Mouse (Mus musculus) neural tube, embryonic 12.5 days (tissue): ENCODE results near the gene Gm17581. TPM values are rescaled to one million over a fixed set of nuclear protein-coding genes. Genes with fewer than 3 reads are reported as not detected.
"Not testable (repeated sequence)": the region's sequence is repeated elsewhere in the genome, so short reads cannot be mapped to it uniquely, and the experiment has no call there.

Experiments
- ATAC-seq: fragments of 200-750 bp; cut with Nextera tagmentation; 2 replicates; pipeline ENCODE4 v1.8.0; 2017; ENCODE audit warnings: low read depth, mild to moderate bottlenecking, moderate TSS enrichment, moderate library complexity; ENCODE audit not compliant: low FRiP score
- H3K27ac ChIP-seq: fragments of 300-500 bp; sonication (generic); 2 replicates; pipeline ENCODE4 v1.5.1; 2016
- H3K27me3 ChIP-seq: fragments of 300-500 bp; sonication (generic); replicated peaks from 2 replicates; pipeline ENCODE4 v1.6.1; 2016; ENCODE audit warnings: mild to moderate bottlenecking
- H3K36me3 ChIP-seq: fragments of 300-500 bp; sonication (generic); 2 replicates; pipeline ENCODE4 v1.6.1; 2016; ENCODE audit warnings: mild to moderate bottlenecking
- H3K4me1 ChIP-seq: fragments of 300-500 bp; sonication (generic); 2 replicates; pipeline ENCODE4 v1.6.1; 2016
- H3K4me2 ChIP-seq: fragments of 300-500 bp; sonication (generic); replicated peaks from 2 replicates; pipeline ENCODE4 v1.6.1; 2016; ENCODE audit warnings: mild to moderate bottlenecking
- H3K4me3 ChIP-seq: fragments of 300-500 bp; sonication (generic); 2 replicates; pipeline ENCODE4 v1.5.1; 2016
- H3K9ac ChIP-seq: fragments of 300-500 bp; sonication (generic); 2 replicates; pipeline ENCODE4 v1.6.1; 2016; ENCODE audit warnings: mild to moderate bottlenecking
- H3K9me3 ChIP-seq: fragments of 300-500 bp; sonication (generic); 2 replicates; pipeline ENCODE4 v1.6.1; 2016; ENCODE audit warnings: mild to moderate bottlenecking
- WGBS: fragments of 180-500 bp; shearing (Covaris S2); methylation state at CpG from one replicate; pipeline ENCODE4 v1.1.7; 2016; 5-methylcytosine and 5-hydroxymethylcytosine counted together
- polyA plus RNA-seq: library from polyadenylated mRNA; unstranded; fragments of >200 nt; fragmentation: Nextera tagmentation; extraction: Ambion mirVana; gene quantifications from 2 replicates; pipeline ENCODE4 v1.2.1, GENCODE M21; 2016

Gm17581 gene
- polyA plus RNA-seq, 1 experiment from 2014 or later = not detected

DNA sequence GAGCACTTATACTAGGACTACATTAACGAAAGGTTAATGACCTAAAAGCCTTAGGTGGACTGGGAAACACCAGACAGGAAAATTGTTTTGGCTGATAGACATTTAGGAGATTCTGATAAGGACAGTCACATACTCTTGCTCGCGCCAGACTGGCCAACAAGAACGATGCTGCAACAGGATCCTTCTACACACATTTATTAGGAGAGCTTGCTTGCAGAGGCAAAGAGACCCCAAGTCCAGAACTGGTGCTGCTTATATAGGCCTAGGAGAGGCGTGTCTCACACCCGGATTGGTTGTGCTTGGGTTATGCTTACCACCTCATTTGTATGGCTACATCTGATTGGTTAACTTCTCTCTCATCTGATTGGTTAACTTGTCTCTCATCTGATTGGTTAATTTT, 37.2 kb downstream of the Gm17581 start:
- not testable (repeated sequence) for H3K27ac ChIP-seq, H3K4me2 ChIP-seq, H3K4me1 ChIP-seq, H3K9me3 ChIP-seq, ATAC-seq, H3K27me3 ChIP-seq, H3K4me3 ChIP-seq, H3K9ac ChIP-seq
- WGBS = 93% methylated on average over 6 of the region's 6 CpGs
- H3K36me3 ChIP-seq = peaks cover 11% of the 10 kb centered on the region

- H3K4me2 ChIP-seq = no peak overlapping the region
- H3K9me3 ChIP-seq = no peaks in the 10 kb centered on the region
- no peak overlapping the region for H3K4me3 ChIP-seq
- H3K4me1 ChIP-seq = no peaks in the 10 kb centered on the region
- no peaks in the 10 kb centered on the region for H3K27me3 ChIP-seq
- 0 out of 2 replicates have a peak, but pooled peaks cover 5% of the 10 kb centered on the region for H3K36me3 ChIP-seq
- ATAC-seq = no peak
- no peak overlapping the region for H3K9ac ChIP-seq
- no peak overlapping the region for H3K27ac ChIP-seq
- 74% methylated on average over 7 of the region's 7 CpGs for WGBS
Measured at GRCm38 (mm10) chr2:155696851-155697250, 38.8 kb downstream of the Gm17581 start.

- no peak overlapping the region for H3K9ac ChIP-seq
- ATAC-seq = no peak
- no peak overlapping the region for H3K4me2 ChIP-seq
- no peak overlapping the region for H3K27ac ChIP-seq
- H3K9me3 ChIP-seq = no peaks in the 10 kb centered on the region
- no peaks in the 10 kb centered on the region for H3K27me3 ChIP-seq
- 0 out of 2 replicates have a peak, but pooled peaks cover 4% of the 10 kb centered on the region for H3K36me3 ChIP-seq
- no peak overlapping the region for H3K4me3 ChIP-seq
- 14% methylated on average over 7 of the region's 7 CpGs for WGBS
- H3K4me1 ChIP-seq = peaks cover 4% of the 10 kb centered on the region
Measured at GRCm38 (mm10) chr2:155696091-155696558, 39.5 kb downstream of the Gm17581 start.

DNA sequence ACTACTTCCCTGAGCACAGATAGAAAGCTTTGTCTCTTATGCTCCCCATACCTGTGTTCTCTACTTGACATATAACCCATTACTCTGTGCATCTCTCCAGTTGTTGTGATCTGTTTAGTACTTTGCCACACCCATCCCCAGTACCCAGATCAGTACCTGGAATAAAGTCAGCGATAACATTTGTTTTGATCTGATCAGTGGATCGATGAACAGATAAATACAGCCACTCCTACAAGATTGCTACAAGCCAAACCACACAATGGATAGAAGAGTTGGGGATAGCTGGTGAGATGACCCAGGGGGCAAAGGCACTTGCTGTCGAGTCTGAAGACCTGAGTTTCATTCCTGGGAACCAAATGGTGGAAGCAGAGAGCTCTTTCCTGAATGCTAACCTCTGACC, 40.4 kb downstream of the Gm17581 start:
- Histone ChIP-seq H3K27ac (no peak overlapping the region), H3K36me3 (no peaks in the 10 kb centered on the region), H3K27me3 (no peaks in the 10 kb centered on the region), H3K9ac (no peak overlapping the region), H3K4me1 (peaks cover 13% of the 10 kb centered on the region), H3K9me3 (no peaks in the 10 kb centered on the region), H3K4me2 (no peak overlapping the region), H3K4me3 (no peak overlapping the region)
- 79% methylated on average over 3 of the region's 3 CpGs for WGBS
- ATAC-seq = no peak

- peaks cover 15% of the 10 kb centered on the region for H3K4me1 ChIP-seq
- no peak overlapping the region for H3K4me2 ChIP-seq
- no peaks in the 10 kb centered on the region for H3K27me3 ChIP-seq
- no peak for ATAC-seq
- no peaks in the 10 kb centered on the region for H3K36me3 ChIP-seq
- no peak overlapping the region for H3K27ac ChIP-seq
- H3K9me3 ChIP-seq = no peaks in the 10 kb centered on the region
- WGBS = 74% methylated on average over 2 of the region's 2 CpGs
- H3K9ac ChIP-seq = no peak overlapping the region
- H3K4me3 ChIP-seq = no peak overlapping the region
Measured at GRCm38 (mm10) chr2:155694564-155694963, 41.1 kb downstream of the Gm17581 start.

DNA sequence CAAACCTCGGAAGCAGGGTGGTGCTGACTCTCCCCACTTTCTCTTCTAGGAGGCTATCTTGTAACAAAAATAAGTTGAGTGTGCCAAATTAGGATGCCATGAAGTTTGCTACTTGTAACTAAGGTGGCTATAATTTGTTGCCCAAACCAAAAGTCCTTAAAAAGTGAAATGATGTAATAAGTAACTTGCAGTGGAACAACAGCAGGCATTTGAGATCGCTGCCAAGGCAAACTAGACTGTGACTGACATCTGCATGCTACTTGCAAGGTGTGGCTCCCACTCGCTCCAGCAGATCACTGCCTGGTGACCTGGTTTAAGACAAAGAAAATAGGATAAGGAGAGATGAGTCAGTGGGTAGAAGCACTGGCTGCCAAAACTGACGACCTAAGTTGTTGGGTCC, 42.5 kb downstream of the Gm17581 start:
- Histone ChIP-seq H3K9me3 (no peaks in the 10 kb centered on the region), H3K4me1 (peaks cover 15% of the 10 kb centered on the region), H3K27ac (no peak overlapping the region), H3K4me3 (no peak overlapping the region), H3K27me3 (no peaks in the 10 kb centered on the region), H3K9ac (no peak overlapping the region), H3K36me3 (no peaks in the 10 kb centered on the region), H3K4me2 (no peak overlapping the region)
- ATAC-seq = no peak
- WGBS = 80% methylated on average over 4 of the region's 4 CpGs

GRCm38 (mm10) chr2:155691723-155692493, 43.8 kb downstream of the Gm17581 start, which contains the start of gene Trpc4ap:
TSS of gene Trpc4ap (minus strand) at chr2:155692384.
- H3K4me1 ChIP-seq = peaks cover 15% of the 10 kb centered on the region

GRCm38 (mm10) chr2:155691336-155691722, 44.3 kb downstream of the Gm17581 start:
- Histone ChIP-seq H3K4me3 (peak overlapping the region; percentile 99), H3K4me1 (peaks cover 15% of the 10 kb centered on the region), H3K27me3 (no peaks in the 10 kb centered on the region), H3K36me3 (peaks cover 2% of the 10 kb centered on the region; the same call in 1 of the 2 replicates), H3K4me2 (peak overlapping the region; percentile 80), H3K9ac (peak overlapping the region; percentile 97), H3K27ac (0 out of 2 replicates have a peak overlapping the region, but pooled peaks have one; percentile 88), H3K9me3 (no peaks in the 10 kb centered on the region)
- WGBS = 5% methylated on average over 8 of the region's 8 CpGs
- no peak for ATAC-seq

More at GRCm38 (mm10) chr2:155691723-155692493, 43.8 kb downstream of the Gm17581 start, which contains the start of gene Trpc4ap:
- no peaks in the 10 kb centered on the region for H3K27me3 ChIP-seq
- H3K36me3 ChIP-seq = peaks cover 2% of the 10 kb centered on the region; the same call in 1 of the 2 replicates
- H3K4me3 ChIP-seq = peak within 1 kb of the TSS; percentile 99
- ATAC-seq = peak; percentile 93
- WGBS = under 1% methylated on average over 71 of the region's 72 CpGs
- peak within 1 kb of the TSS; percentile 88 for H3K27ac ChIP-seq
- peak within 1 kb of the TSS; percentile 97 for H3K9ac ChIP-seq
- H3K4me2 ChIP-seq = peak within 1 kb of the TSS; percentile 80
- H3K9me3 ChIP-seq = no peaks in the 10 kb centered on the region

DNA sequence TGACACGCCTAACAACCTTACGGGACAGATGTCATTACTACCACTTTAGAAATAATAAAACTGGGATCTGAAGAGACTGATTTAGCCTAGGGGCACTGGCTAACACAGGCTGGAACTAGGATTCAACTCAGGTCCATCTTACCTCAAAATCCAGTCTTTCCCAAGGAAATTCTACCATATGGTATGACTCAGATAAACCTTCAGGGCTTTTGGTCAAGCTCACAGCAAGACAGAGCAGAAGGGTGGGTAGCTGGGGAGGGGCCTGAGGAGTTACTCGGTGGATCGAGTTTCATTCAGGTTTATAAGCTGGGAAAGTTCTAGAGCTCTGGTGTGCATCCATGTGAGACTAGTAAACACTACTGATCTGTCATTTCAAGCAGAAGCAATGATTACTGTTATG, 46.5 kb downstream of the Gm17581 start:
- Histone ChIP-seq H3K27me3 (no peaks in the 10 kb centered on the region), H3K27ac (no peak overlapping the region), H3K9ac (no peak overlapping the region), H3K36me3 (peaks cover 2% of the 10 kb centered on the region; the same call in 1 of the 2 replicates), H3K9me3 (no peaks in the 10 kb centered on the region), H3K4me1 (peaks cover 15% of the 10 kb centered on the region), H3K4me2 (no peak overlapping the region), H3K4me3 (no peak overlapping the region)
- no peak for ATAC-seq
- WGBS = 85% methylated on average over 4 of the region's 4 CpGs

- H3K27me3 ChIP-seq = no peaks in the 10 kb centered on the region
- H3K4me3 ChIP-seq = no peak overlapping the region
- no peak overlapping the region for H3K4me2 ChIP-seq
- H3K27ac ChIP-seq = no peak overlapping the region
- peaks cover 2% of the 10 kb centered on the region; the same call in 1 of the 2 replicates for H3K36me3 ChIP-seq
- H3K9me3 ChIP-seq = no peaks in the 10 kb centered on the region
- no peak overlapping the region for H3K9ac ChIP-seq
- H3K4me1 ChIP-seq = peaks cover 15% of the 10 kb centered on the region
- ATAC-seq = no peak
- 96% methylated on average over 11 of the region's 11 CpGs for WGBS
Measured at GRCm38 (mm10) chr2:155687746-155688145, 47.9 kb downstream of the Gm17581 start.

GRCm38 (mm10) chr2:155686572-155686971, 49.1 kb downstream of the Gm17581 start:
- Histone ChIP-seq H3K36me3 (peaks cover 2% of the 10 kb centered on the region; the same call in 1 of the 2 replicates), H3K9me3 (no peaks in the 10 kb centered on the region), H3K4me3 (no peak overlapping the region), H3K4me1 (peaks cover 15% of the 10 kb centered on the region), H3K27ac (no peak overlapping the region), H3K27me3 (no peaks in the 10 kb centered on the region), H3K9ac (no peak overlapping the region), H3K4me2 (no peak overlapping the region)
- 86% methylated on average over 5 of the region's 5 CpGs for WGBS
- ATAC-seq = no peak
